Mouse (Mus musculus) midbrain, embryonic 10.5 days (tissue): ENCODE results near the gene Gm14862. TPM values are rescaled to one million over a fixed set of nuclear protein-coding genes. Genes with fewer than 3 reads are reported as not detected.

Experiments
- DNase-seq: peaks from one replicate; pipeline ENCODE4 v3.0.0-alpha.2; 2017; ENCODE audit warnings: low spot score
- H3K27ac ChIP-seq: fragments of 300-500 bp; sonication (generic); replicated peaks from 2 replicates; pipeline ENCODE4 v1.5.1; 2016; ENCODE audit warnings: mild to moderate bottlenecking
- H3K27me3 ChIP-seq: fragments of 300-500 bp; sonication (generic); 2 replicates; pipeline ENCODE4 v1.6.1; 2016; ENCODE audit warnings: low read depth, mild to moderate bottlenecking; ENCODE audit not compliant: poor library complexity, severe bottlenecking
- H3K36me3 ChIP-seq: fragments of 300-500 bp; sonication (generic); 2 replicates; pipeline ENCODE4 v1.6.1; 2016; ENCODE audit warnings: mild to moderate bottlenecking, moderate library complexity
- H3K4me1 ChIP-seq: fragments of 300-500 bp; sonication (generic); 2 replicates; pipeline ENCODE4 v1.6.1; 2016
- H3K4me3 ChIP-seq: fragments of 300-500 bp; sonication (generic); 2 replicates; pipeline ENCODE4 v1.5.1; 2016; ENCODE audit warnings: mild to moderate bottlenecking, moderate library complexity
- H3K9me3 ChIP-seq: fragments of 300-500 bp; sonication (generic); replicated peaks from 2 replicates; pipeline ENCODE4 v1.6.1; 2016; ENCODE audit warnings: mild to moderate bottlenecking
- WGBS: fragments of 180-500 bp; shearing (Covaris S2); methylation state at CpG from one replicate; pipeline ENCODE4 v1.1.7; 2016; 5-methylcytosine and 5-hydroxymethylcytosine counted together
- polyA plus RNA-seq: library from polyadenylated mRNA; unstranded; fragments of >200 nt; fragmentation: Nextera tagmentation; extraction: Ambion mirVana; gene quantifications from 2 replicates; pipeline ENCODE4 v1.2.1, GENCODE M21; 2016

The Gm14862 gene
- polyA plus RNA-seq, 1 experiment from 2014 or later = 0.20 TPM

DNA sequence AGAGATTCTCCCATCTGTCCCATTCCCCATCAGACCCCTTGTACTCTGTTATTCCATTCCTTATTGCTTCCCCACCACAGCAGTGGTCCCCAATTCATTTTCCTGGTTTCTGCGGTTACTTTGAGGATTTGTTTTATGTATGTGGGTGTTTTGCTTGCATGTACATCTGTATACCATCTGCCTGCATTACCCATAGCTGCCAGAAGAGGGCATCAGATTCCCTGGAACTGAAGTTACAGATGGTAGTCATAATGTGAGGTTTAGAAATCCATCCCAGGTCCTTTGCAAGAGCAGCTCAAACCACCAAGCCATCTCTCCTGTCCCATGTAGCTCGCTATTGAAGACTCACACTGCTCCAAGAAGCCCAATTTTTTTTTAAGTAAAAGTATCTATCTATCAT lies 40.5 kb downstream of the Gm14862 start:
- 82% methylated on average over 2 of the region's 2 CpGs for WGBS
- DNase-seq = no peak
- Histone ChIP-seq H3K4me3 (no peak overlapping the region), H3K9me3 (0 out of 2 replicates have a peak, but pooled peaks cover 3% of the 10 kb centered on the region), H3K27ac (no peak overlapping the region), H3K36me3 (no peaks in the 10 kb centered on the region), H3K4me1 (no peaks in the 10 kb centered on the region), H3K27me3 (no peaks in the 10 kb centered on the region)

DNA sequence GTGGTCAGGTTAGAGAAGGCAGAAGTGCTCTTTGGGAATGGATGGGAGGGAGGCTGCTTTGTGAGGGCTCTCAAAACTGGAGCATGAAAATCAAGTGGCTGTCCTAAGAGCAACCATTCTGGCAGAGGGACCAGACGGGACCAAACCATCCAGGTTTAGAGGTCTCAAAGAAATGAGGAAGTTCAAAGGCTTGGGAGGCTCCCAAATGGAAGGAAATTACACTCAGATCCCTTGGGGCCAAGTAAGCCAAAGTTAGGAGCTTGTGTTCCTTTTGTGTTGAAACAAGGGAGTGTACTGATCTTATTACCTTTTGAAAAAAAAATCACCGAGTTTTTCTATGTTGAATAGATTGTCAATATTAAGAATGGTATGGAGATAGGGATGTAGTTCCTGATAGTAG lies 51.6 kb downstream of the Gm14862 start:
- Histone ChIP-seq H3K9me3 (0 out of 2 replicates have a peak, but pooled peaks cover 5% of the 10 kb centered on the region), H3K36me3 (no peaks in the 10 kb centered on the region), H3K4me1 (peaks cover 3% of the 10 kb centered on the region; the same call in 1 of the 2 replicates), H3K4me3 (no peak overlapping the region), H3K27me3 (peaks cover 10% of the 10 kb centered on the region), H3K27ac (no peak overlapping the region)
- 83% methylated on average over 2 of the region's 2 CpGs for WGBS
- DNase-seq = no peak

DNA sequence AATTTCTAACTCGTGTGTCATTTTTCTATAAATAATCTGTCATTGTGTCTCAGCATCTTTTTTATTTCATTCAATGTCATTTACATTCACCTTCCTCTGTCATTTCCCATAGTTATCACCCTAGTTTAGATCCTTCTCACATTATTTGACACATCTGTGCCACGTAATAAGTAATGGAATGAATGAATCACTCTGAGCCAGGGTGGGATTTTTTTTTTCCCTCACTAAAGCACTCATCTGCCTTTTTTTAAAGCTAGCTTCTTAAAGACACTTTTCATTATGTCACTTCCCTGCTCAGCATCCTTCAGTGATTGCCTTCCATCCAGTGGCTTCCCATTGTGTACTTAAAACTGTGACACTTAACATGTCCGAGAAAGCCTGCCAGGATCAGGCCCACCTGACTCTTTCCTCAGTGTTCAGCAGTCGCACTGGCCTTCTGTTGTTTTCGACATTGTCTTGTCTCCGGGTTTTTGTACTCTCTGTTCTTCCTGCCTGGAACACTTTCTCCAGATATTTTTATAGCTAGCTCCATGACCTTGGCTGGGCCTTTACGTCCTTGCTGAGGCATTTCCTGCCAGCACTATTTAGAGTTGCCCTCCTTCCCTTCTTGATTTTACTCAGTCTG lies 53.8 kb downstream of the Gm14862 start:
- H3K27ac ChIP-seq = no peak overlapping the region
- 70% methylated on average over 7 of the region's 7 CpGs for WGBS
- H3K36me3 ChIP-seq = no peaks in the 10 kb centered on the region
- DNase-seq = no peak
- H3K9me3 ChIP-seq = peaks cover 11% of the 10 kb centered on the region; the same call in 1 of the 2 replicates
- H3K4me1 ChIP-seq = peaks cover 9% of the 10 kb centered on the region; the same call in 1 of the 2 replicates
- H3K4me3 ChIP-seq = no peak overlapping the region
- H3K27me3 ChIP-seq = peaks cover 32% of the 10 kb centered on the region

DNA sequence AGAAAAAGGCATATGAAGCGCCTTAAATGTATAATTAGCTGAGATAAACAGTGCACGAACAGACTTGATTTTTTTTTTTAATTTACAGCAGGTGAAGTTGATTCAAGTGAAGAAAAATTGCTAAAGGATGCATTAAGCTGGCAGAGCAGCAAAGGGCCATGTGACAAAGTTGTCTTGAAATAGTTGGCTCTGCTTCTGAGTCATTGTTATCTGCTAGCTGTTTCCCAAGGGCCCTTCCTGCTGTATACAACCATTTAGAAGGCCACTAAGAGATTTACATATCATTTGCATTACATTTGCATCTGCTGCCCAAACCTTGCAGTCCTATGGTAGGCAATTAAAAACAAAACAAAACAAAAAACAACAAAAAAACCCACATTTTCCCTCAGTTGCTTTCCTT lies 54.7 kb downstream of the Gm14862 start:
- Histone ChIP-seq H3K9me3 (peaks cover 11% of the 10 kb centered on the region; the same call in 1 of the 2 replicates), H3K4me1 (peaks cover 9% of the 10 kb centered on the region; the same call in 1 of the 2 replicates), H3K27ac (no peak overlapping the region), H3K4me3 (no peak overlapping the region), H3K27me3 (peaks cover 33% of the 10 kb centered on the region), H3K36me3 (no peaks in the 10 kb centered on the region)
- 80% methylated on average over 2 of the region's 2 CpGs for WGBS
- no peak for DNase-seq

Other genes starting within 250 kb of the Gm14862 start
- not detected in 2 replicates for gene Fthl17e, start 223.4 kb downstream of the Gm14862 start, polyA plus RNA-seq
- not detected in 2 replicates for gene Fthl17f, start 193.9 kb downstream of the Gm14862 start, polyA plus RNA-seq
- not detected in 2 replicates for gene 4930402K13Rik, start 152.3 kb downstream of the Gm14862 start, polyA plus RNA-seq
- gene Lancl3, start 57.0 kb downstream of the Gm14862 start, polyA plus RNA-seq = 0.35 and 0.50 TPM in 2 replicates
- gene Xk, start 15.9 kb upstream of the Gm14862 start, polyA plus RNA-seq = 2.0 and 2.3 TPM in 2 replicates
- gene H2al1m, start 26.9 kb upstream of the Gm14862 start, polyA plus RNA-seq = not detected in 2 replicates
- gene H2al1k, start 93.7 kb upstream of the Gm14862 start, polyA plus RNA-seq = not detected in 2 replicates
- gene Cybb, start 230.9 kb upstream of the Gm14862 start, polyA plus RNA-seq = 0.52 and 0.58 TPM in 2 replicates